Mouse (Mus musculus) neutrophil, adult 5-6 weeks (primary cell): ENCODE results near the gene Carf. TPM values are rescaled to one million over a fixed set of nuclear protein-coding genes. Genes with fewer than 3 reads are reported as not detected.
"Not testable (repeated sequence)": the region's sequence is repeated elsewhere in the genome, so short reads cannot be mapped to it uniquely, and the experiment has no call there.

Experiments used
- ATAC-seq: fragments of 151-379, 151-347 bp; 2 replicates; pipeline ENCODE4 v1.8.0; 2017; ENCODE audit warnings: mild to moderate bottlenecking, moderate TSS enrichment; ENCODE audit not compliant: insufficient number of reproducible peaks, poor library complexity, low FRiP score, severe bottlenecking; ENCODE audit errors: extremely low read depth
- total RNA-seq: library from RNA; stranded (forward); fragments of 200-1000 nt; gene quantifications from 2 replicates; pipeline ENCODE4 v1.2.3, GENCODE M21; 2017

The Carf gene
- total RNA-seq, 1 experiment from 2014 or later: 20.1 TPM

DNA sequence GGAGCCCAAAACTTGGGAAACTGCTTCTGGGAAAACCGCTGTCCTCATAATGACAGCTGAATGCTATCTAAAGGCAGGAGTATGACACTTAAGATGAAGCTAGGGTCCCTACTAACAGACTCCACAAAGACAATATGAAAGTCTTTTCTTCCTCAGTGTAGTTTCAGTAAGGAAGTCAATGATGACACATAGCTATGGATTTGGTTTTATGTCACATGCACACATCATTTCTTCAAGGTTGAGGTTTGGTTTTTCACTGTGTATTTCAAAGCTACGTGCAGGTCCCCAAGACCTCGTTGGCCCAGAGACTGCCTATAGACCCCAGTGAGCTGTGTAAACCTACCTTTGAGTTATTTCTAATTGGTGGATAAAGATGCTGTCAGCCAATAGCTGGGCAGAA, 75.1 kb downstream of the Carf start:
- no peak for ATAC-seq

DNA sequence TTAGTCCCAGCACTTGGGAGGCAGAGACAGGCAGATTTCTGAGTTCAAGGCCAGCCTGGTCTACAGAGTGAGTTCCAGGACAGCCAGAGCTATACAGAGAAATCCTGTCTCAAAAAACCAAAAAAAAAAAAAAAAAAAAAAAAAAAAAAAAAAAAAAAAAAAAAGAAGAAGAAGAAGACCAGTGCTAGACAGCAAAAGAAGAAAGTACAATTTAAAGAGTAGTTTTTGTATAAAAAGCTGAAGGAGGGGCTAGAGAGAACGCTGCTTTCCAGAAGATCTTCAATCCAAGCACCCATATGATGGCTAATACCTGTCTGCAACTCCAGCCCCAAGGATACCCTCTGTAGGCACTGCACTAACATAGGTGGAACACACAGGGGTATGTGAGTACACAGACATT, 79.8 kb downstream of the Carf start:
- not testable (repeated sequence) for ATAC-seq

DNA sequence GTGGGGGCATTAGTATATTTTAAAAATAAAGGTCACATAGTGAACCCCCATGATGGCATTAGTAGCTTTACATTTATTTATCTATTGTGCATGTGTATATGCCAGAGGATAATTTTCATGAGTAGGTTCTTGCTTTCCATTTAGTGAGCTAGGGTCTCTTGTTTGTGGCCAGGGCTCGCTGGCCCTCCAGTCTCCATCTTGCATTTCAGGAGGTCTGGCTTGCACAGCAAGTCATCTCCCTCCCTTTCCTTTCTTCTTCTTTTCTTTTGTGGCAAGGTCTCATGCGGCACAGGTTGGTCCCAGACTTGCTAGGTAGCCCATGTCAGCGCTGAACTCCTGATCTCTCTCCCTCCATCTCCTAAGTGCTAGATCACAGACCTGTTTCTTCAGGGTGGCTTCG, 81.3 kb downstream of the Carf start:
- no peak for ATAC-seq

DNA sequence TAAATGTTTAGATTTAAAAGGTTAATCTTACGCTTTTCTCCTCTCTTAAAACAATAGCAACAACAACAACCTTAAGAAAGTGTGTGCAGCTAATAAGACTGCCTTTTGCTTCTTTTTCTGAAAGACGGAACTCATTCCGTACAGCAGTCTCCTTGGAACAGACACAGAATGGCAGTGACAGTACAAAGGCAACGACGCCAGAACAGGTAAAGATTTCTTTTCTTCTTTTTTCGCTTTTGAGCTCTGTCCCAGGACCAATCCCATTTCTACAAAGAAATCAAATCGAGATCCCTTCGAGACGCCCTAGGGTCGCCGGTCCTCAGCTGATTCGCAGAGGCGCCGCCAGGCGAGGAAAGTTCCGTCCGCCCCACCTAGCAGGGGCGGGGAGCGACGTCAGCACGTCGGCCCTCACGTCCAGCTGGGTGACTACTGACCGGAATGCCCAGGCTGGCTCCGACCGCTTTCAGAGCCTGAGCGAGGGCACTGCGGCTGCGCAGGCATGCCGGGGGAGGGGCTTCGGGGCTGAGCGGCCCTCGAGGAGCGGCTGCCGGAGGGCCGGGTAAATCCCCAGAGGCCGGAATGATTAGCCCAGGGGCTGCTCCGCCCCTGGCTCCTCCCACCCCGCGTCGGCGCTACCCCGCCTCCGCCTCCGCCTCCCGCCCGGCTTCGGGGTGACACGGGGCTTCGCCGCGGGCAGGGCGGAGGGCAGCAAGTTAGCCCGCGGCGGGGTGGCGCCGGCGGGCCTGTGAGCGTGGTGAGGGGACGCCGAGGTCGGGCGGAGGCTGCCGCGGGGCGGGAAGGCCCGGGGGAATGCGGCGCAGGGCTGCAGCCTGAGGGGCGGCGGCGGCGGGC, 82.1 kb downstream of the Carf start, which contains the start of gene Nbeal1:
Gene Nbeal1, plus strand, starts transcription at position 668 of the 852 bp plus-strand sequence.
- ATAC-seq: peak; percentile 94

DNA sequence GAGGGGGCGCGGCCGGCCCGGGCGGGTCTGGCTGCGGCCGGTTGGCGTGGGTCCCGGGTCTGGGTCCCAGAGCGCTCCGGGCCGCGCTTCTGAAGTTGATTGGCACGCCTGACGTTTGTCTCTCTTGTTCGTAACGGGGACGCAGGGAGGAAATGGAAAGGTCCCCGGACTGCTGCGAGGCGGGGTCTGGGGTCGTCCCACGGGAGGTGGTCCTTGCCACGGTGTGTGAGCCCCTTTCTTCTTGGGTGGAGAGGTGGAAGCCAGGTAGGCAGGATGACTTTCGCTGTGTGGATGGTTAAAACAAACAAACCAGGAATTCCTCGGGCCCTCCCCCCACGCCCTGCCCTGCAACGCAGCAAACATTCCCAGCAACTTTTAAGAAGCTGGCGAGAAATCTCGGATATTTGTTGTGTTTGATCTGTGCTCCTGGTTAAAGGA, 82.8 kb downstream of the Carf start:
- no peak for ATAC-seq

DNA sequence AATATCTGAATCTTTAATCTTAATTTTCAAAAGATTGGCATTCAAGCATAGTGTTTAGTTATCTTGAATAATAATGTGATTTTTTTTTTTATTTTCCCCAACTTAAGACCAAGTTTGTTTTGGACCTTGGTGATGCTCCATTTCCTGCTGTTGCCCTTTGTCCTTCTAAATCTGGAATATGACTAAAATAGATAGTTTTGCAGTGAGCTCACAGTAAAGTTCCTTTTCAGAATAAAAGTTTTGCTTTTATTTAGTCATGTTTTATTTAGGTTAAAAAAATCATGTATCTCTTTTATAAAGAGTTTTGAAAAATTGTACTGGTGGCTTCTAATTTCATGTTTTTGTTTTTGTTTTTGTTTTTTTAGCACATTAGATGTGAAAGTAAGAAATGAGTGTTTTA, 90.4 kb downstream of the Carf start:
- ATAC-seq: no peak

DNA sequence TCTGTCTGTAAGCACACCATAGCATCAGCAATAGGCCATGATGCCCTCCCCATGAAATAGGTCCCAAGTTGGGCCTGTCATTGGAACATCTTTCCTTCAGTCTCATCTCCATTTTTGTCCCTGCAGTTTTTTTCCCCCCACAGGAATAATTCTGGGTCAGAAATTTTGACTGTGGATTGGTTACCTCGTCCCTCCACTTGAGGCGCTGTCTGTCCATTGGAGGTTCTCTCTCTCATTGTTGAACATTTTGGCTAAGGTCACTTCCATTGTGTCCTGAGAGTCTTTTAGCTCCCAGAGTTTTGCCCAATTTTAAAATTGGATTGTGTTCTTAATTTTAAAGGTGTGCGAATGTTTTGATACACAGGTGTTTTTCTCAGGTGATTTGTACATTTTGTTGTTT, 98.8 kb downstream of the Carf start:
- ATAC-seq: no peak

DNA sequence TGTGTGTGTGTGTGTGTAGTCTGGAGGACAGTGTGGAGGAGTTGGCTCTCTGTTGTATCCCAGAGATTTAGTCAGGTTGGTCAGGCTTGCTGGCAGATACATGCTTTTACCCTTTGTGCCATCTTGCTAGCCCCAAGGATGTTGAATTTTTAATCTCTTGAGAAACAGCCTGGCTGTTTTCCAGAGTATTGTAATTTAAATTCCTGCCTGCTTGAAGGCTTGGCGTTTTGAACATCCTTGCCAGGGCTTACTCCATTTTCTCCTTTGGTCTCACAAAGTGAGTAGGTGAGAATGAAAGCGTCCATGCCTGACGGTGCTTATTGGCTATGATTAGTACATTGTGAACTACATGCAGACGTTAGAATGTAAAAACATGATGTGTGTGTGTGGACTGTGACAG, 101.0 kb downstream of the Carf start:
- no peak for ATAC-seq

Other genes starting within 250 kb of the Carf start
- 45.4 TPM in 2 replicates for gene Fam117b, start 185.2 kb upstream of the Carf start, total RNA-seq
- 1.4 TPM in 1 of 2 replicates, not detected in the other for gene Ica1l, start 55.1 kb upstream of the Carf start, total RNA-seq
- gene Wdr12, start 398 bp downstream of the Carf start, total RNA-seq: 18.6 and 26.3 TPM in 2 replicates
- 33.4 and 34.4 TPM in 2 replicates for gene Nbeal1, start 82.4 kb downstream of the Carf start, total RNA-seq
- 11.7 and 12.5 TPM in 2 replicates for gene Cyp20a1, start 245.1 kb downstream of the Carf start, total RNA-seq